Mouse (Mus musculus): Measurements from ENCODE around the gene Pold1.

Gene Pold1

GRCm38 (mm10) chr7:44547041-44547440 is 1.6 kb downstream of the Pold1 start:
- no peak for DNase-seq (ENCODE audit: low read depth, low spot score)

GRCm38 (mm10) chr7:44546274-44546673 is 2.4 kb downstream of the Pold1 start:
- no peak for DNase-seq (ENCODE audit: low read depth, low spot score)

- no peak for DNase-seq (ENCODE audit: low read depth, low spot score)
These were observed 5.6 kb downstream of the Pold1 start for GRCm38 (mm10) chr7:44543071-44543470.

GRCm38 (mm10) chr7:44542555-44542954 is 6.1 kb downstream of the Pold1 start:
- no peak for DNase-seq (ENCODE audit: low read depth, low spot score)

GRCm38 (mm10) chr7:44538756-44539624 is 9.7 kb downstream of the Pold1 start:
- no peak for DNase-seq (ENCODE audit: low read depth, low spot score)

GRCm38 (mm10) chr7:44537496-44537895 is 11.2 kb downstream of the Pold1 start:
- no peak for DNase-seq (ENCODE audit: low read depth, low spot score)

- no peak for DNase-seq (ENCODE audit: low read depth, low spot score)
These were observed 11.6 kb downstream of the Pold1 start for GRCm38 (mm10) chr7:44537009-44537408.

GRCm38 (mm10) chr7:44536590-44536968 is 12.1 kb downstream of the Pold1 start:
- DNase-seq (ENCODE audit: low read depth, low spot score): no peak

GRCm38 (mm10) chr7:44535657-44536589 is 12.7 kb downstream of the Pold1 start:
- DNase-seq (ENCODE audit: low read depth, low spot score): peak; percentile 52

- DNase-seq (ENCODE audit: low read depth, low spot score): peak; percentile 79
These were observed 13.8 kb downstream of the Pold1 start for GRCm38 (mm10) chr7:44534656-44535441.

GRCm38 (mm10) chr7:44534242-44534641 is 14.4 kb downstream of the Pold1 start:
- DNase-seq (ENCODE audit: low read depth, low spot score): no peak

GRCm38 (mm10) chr7:44533746-44534045 is 15.0 kb downstream of the Pold1 start:
- DNase-seq (ENCODE audit: low read depth, low spot score): no peak

- DNase-seq (ENCODE audit: low read depth, low spot score): no peak
These were observed 15.5 kb downstream of the Pold1 start for GRCm38 (mm10) chr7:44532918-44533745.

- DNase-seq (ENCODE audit: low read depth, low spot score): no peak
These were observed 16.5 kb downstream of the Pold1 start, which contains the start of gene Spib for GRCm38 (mm10) chr7:44531946-44532732. Spib (minus strand) TSS chr7:44532071.

GRCm38 (mm10) chr7:44531207-44531606 is 17.4 kb downstream of the Pold1 start:
- no peak for DNase-seq (ENCODE audit: low read depth, low spot score)

GRCm38 (mm10) chr7:44530507-44530906 is 18.1 kb downstream of the Pold1 start:
- DNase-seq (ENCODE audit: low read depth, low spot score): no peak

GRCm38 (mm10) chr7:44529518-44529917 is 19.1 kb downstream of the Pold1 start:
- no peak for DNase-seq (ENCODE audit: low read depth, low spot score)

- DNase-seq (ENCODE audit: low read depth, low spot score): peak; percentile 66
These were observed 20.9 kb downstream of the Pold1 start for GRCm38 (mm10) chr7:44527483-44528398.
